Mouse (Mus musculus): ENCODE results near the gene Polr3c.
"Not testable (repeated sequence)": the region's sequence is repeated elsewhere in the genome, so short reads cannot be mapped to it uniquely, and the experiment has no call there.

Gene Polr3c

GRCm38 (mm10) chr3:96675690-96676089, 51.7 kb downstream of the Polr3c start:
- no peak for DNase-seq (ENCODE audit: low spot score in 2 of 2)

GRCm38 (mm10) chr3:96675171-96675570, 52.3 kb downstream of the Polr3c start:
- no peak for DNase-seq (ENCODE audit: low spot score in 2 of 2)

- no peak for DNase-seq (ENCODE audit: low spot score in 2 of 2)
Measured at GRCm38 (mm10) chr3:96674442-96674841, 53.0 kb downstream of the Polr3c start.

- no peak for DNase-seq (ENCODE audit: low spot score in 2 of 2)
Measured at GRCm38 (mm10) chr3:96673514-96673913, 53.9 kb downstream of the Polr3c start.

GRCm38 (mm10) chr3:96671519-96671918, 55.9 kb downstream of the Polr3c start:
- DNase-seq (ENCODE audit: low spot score in 2 of 2) = no peak

- peak; percentile 29 to 34 for DNase-seq (ENCODE audit: low spot score in 2 of 2)
Measured at GRCm38 (mm10) chr3:96669727-96670468, 57.5 kb downstream of the Polr3c start, which contains the start of gene Ankrd35. Gene Ankrd35 (plus strand): TSS chr3:96670131.

- DNase-seq (ENCODE audit: low spot score in 2 of 2) = no peak
Measured at GRCm38 (mm10) chr3:96668424-96669067, 58.9 kb downstream of the Polr3c start.

GRCm38 (mm10) chr3:96667316-96667715, 60.1 kb downstream of the Polr3c start:
- no peak for DNase-seq (ENCODE audit: low spot score in 2 of 2)

GRCm38 (mm10) chr3:96666916-96667315, 60.5 kb downstream of the Polr3c start:
- no peak for DNase-seq (ENCODE audit: low spot score in 2 of 2)

GRCm38 (mm10) chr3:96665732-96666363, 61.6 kb downstream of the Polr3c start:
- DNase-seq (ENCODE audit: low spot score in 2 of 2) = not testable (repeated sequence)

GRCm38 (mm10) chr3:96663432-96664239, 63.8 kb downstream of the Polr3c start:
- DNase-seq (ENCODE audit: low spot score in 2 of 2) = peak; percentile 89 to 90

- DNase-seq (ENCODE audit: low spot score in 2 of 2) = no peak
Measured at GRCm38 (mm10) chr3:96662731-96663316, 64.6 kb downstream of the Polr3c start.

Data from frontal cortex, postnatal 25 days (tissue).